In the genomic region with DNA sequence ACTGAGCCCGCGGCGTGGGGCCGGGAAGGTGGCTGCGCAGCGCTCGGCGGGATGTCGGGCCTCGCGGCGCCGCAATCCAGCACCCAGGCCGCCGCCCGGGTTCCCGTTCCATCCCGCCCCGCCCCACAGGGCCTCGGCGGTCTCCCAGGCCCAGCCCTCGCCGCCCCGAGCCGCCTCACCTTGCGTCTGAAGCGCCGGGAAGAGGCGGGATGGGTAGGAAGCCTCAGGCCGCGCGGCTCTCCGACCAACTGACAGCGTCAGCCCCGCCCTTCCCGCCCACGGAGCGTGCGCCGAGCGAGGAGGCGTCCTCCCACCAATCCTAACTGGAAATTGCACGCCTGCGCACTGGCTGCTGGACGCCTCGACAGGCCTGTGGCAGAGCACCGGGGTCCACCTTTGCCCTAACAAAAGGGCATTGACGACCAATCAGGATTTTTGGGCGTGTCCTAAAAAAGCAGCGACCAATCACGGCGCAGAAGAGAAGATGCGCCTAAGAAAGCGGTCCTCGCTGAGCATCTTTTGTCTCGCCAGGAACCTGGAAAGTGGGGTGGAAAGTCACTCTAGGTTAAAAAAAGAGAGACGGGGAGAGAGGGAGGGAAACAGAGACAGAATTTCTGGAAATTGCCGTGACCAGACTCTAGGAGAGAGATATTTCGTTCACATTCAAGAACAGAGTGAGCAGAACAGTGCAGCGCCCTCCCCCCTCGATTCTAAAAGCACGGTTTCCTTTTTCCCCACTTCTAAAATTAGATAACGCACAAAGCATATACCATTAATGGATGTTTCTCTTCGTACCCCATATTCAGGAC, we compare ENCODE assay signal across 8 mouse cellular contexts. TPM values are rescaled to one million over a fixed set of nuclear protein-coding genes. Genes with fewer than 3 reads are reported as not detected.
DNase-seq lines count a peak whose midpoint lies in the region; ATAC-seq lines count a peak whose summit lies in the region.

No protein-coding gene starts in this region.

- H3K4me1 ChIP-seq in hindbrain, embryonic 11.5 days (replicated peaks; ENCODE audit: control insufficient read depth, insufficient read depth, low read length): no peaks in the 10 kb centered on the region

- H3K9ac ChIP-seq in hindbrain, embryonic 11.5 days (ENCODE audit: low read depth, low read length): peak overlapping the region; percentile 93

- no peaks in the 10 kb centered on the region for H3K27me3 ChIP-seq in hindbrain, embryonic 11.5 days (ENCODE audit: control insufficient read depth, insufficient read depth, low read length)

- no peaks in the 10 kb centered on the region for H3K36me3 ChIP-seq in hindbrain, embryonic 11.5 days (ENCODE audit: control insufficient read depth, insufficient read depth, low read length)

- H3K4me3 ChIP-seq in hindbrain, embryonic 11.5 days (ENCODE audit: low read depth, low read length): peak overlapping the region; percentile 96

- no peaks in the 10 kb centered on the region for H3K9me3 ChIP-seq in hindbrain, embryonic 11.5 days (ENCODE audit: control insufficient read depth, low read length)

- ATAC-seq in hindbrain, embryonic 11.5 days (ENCODE audit: low FRiP score): peak; percentile 100

- H3K4me2 ChIP-seq in hindbrain, embryonic 11.5 days (replicated peaks; ENCODE audit: low read depth, low read length): peak overlapping the region; percentile 60

- peak overlapping the region; percentile 94 for H3K27ac ChIP-seq in hindbrain, embryonic 11.5 days (ENCODE audit: low read depth, low read length)

- under 1% methylated on average over 48 of the region's 64 CpGs for WGBS in hindbrain, embryonic 11.5 days

- peak; percentile 99 for DNase-seq in Muller cell, postnatal 12 days (ENCODE audit: inconsistent ontology term)
- peak; percentile 99 for DNase-seq in cerebellum, adult 9-11 months
- DNase-seq in frontal cortex, adult 2 months (ENCODE audit: extremely low spot score in 1 of 2, low spot score in 1 of 2): peak; percentile 95 to 96
- peak; percentile 99 for DNase-seq in hindbrain, embryonic 11.5 days (ENCODE audit: low spot score)
- peak; percentile 96 to 97 for DNase-seq in layer of hippocampus, postnatal 10 days (ENCODE audit: low spot score in 2 of 2)
- peak; percentile 99 for DNase-seq in lung, postnatal 10 days
- DNase-seq in ovary, postnatal 36 days (ENCODE audit: low spot score): peak; percentile 98
- peak; percentile 96 for DNase-seq in thymus, postnatal 25 days

RNA-seq across cellular contexts. Expression of a gene that starts 15.7 kb away (rescaled TPM):
- polyA plus RNA-seq in frontal cortex, adult 2 months (2012; rRNA removed): 264 and 324 TPM in 2 replicates
- 200 and 206 TPM in 2 replicates for polyA plus RNA-seq in hindbrain, embryonic 11.5 days (2014; fragmentation: Nextera tagmentation; extraction: Ambion mirVana)
- 100 to 1,000 TPM; 263 to 293 TPM for total RNA-seq in layer of hippocampus, postnatal 10 days (2021)

RNA-seq across cellular contexts. Expression of a gene that starts 52.8 kb away (rescaled TPM):
- polyA plus RNA-seq in frontal cortex, adult 2 months (2012; rRNA removed): 8.9 and 9.2 TPM in 2 replicates
- 4.4 and 5.6 TPM in 2 replicates for polyA plus RNA-seq in hindbrain, embryonic 11.5 days (2014; fragmentation: Nextera tagmentation; extraction: Ambion mirVana)
- total RNA-seq in layer of hippocampus, postnatal 10 days (2021): 10 to 100 TPM; 10.6 TPM

Comparison
In these comparisons a context has a peak if more than half of its experiments do, and no peak if none do; other contexts are left out.
1. Peak in every context shown above with its lines: DNase-seq, ATAC-seq, H3K4me3 ChIP-seq and H3K27ac ChIP-seq.